Mouse (Mus musculus) liver, embryonic 14.5 days (tissue): ENCODE data around the gene Ppp2r5c. TPM values are rescaled to one million over a fixed set of nuclear protein-coding genes. Genes with fewer than 3 reads are reported as not detected.
A peak's percentile ranks its signal among the peaks of the same experiment; 100 is the strongest.

Experiments
- ATAC-seq: fragments of 200-750 bp; cut with Nextera tagmentation; 2 replicates; pipeline ENCODE4 v1.8.0; 2017; ENCODE audit warnings: moderate number of reproducible peaks, mild to moderate bottlenecking, moderate library complexity; ENCODE audit not compliant: insufficient read depth
- DNase-seq, 3 experiments: peaks; one replicate each; pipeline ENCODE4 v3.0.0-alpha.2; 2012 to 2013; ENCODE audit warnings: low read depth in 3 of 3, low spot score in 3 of 3
- H3K27ac ChIP-seq: fragments of 300-500 bp; sonication (generic); 2 replicates; pipeline ENCODE4 v1.5.1; 2014; ENCODE audit warnings: moderate library complexity, mild to moderate bottlenecking, control low read depth, inconsistent platforms
- H3K27me3 ChIP-seq: fragments of 300-500 bp; sonication (generic); 2 replicates; pipeline ENCODE4 v1.6.1; 2014; ENCODE audit warnings: mild to moderate bottlenecking, low read length, moderate library complexity; ENCODE audit not compliant: control insufficient read depth, insufficient read depth
- H3K36me3 ChIP-seq: fragments of 300-500 bp; sonication (generic); replicated peaks from 2 replicates; pipeline ENCODE4 v1.6.1; 2014; ENCODE audit warnings: low read depth; ENCODE audit not compliant: control insufficient read depth, insufficient read depth
- H3K4me1 ChIP-seq, 2 experiments: fragments of 200-500 bp in 1 of 2; fragments of 300-500 bp in 1 of 2; sonication (generic) in 1 of 2; replicated peaks; 2 replicates each; pipeline ENCODE4 v1.6.1; 2012 to 2014; ENCODE audit warnings: antibody characterized with exemption in 1 of 2, inconsistent platforms in 1 of 2, low read length in 1 of 2; ENCODE audit not compliant: control insufficient read depth in 2 of 2, insufficient read depth in 2 of 2
- H3K4me2 ChIP-seq: fragments of 300-500 bp; sonication (generic); 2 replicates; pipeline ENCODE4 v1.6.1; 2014; ENCODE audit warnings: low read depth, mild to moderate bottlenecking, control low read depth, moderate library complexity
- H3K4me3 ChIP-seq, 2 experiments: fragments of 200-500 bp in 1 of 2; fragments of 300-500 bp in 1 of 2; sonication (generic) in 1 of 2; 2 replicates each; pipeline ENCODE4 v1.5.1; 2012 to 2014; ENCODE audit warnings: low read depth in 2 of 2, low read length in 2 of 2, mild to moderate bottlenecking in 2 of 2, control low read depth in 1 of 2, inconsistent platforms in 1 of 2, moderate library complexity in 1 of 2; ENCODE audit not compliant: insufficient read depth in 1 of 2
- H3K9ac ChIP-seq: fragments of 300-500 bp; sonication (generic); replicated peaks from 2 replicates; pipeline ENCODE4 v1.6.1; 2014; ENCODE audit warnings: mild to moderate bottlenecking, control low read depth, moderate library complexity
- H3K9me3 ChIP-seq: fragments of 300-500 bp; sonication (generic); 2 replicates; pipeline ENCODE4 v1.6.1; 2016; ENCODE audit warnings: low read length, mixed read lengths; ENCODE audit not compliant: control insufficient read depth
- CTCF ChIP-seq: IDR thresholded peaks from 2 replicates; pipeline ENCODE4 v1.5.1; 2016; ENCODE audit warnings: antibody characterized with exemption, low read depth, control low read depth
- EP300 ChIP-seq: IDR thresholded peaks from 2 replicates; pipeline ENCODE4 v1.6.1; 2016; ENCODE audit warnings: antibody characterized with exemption, low read depth
- WGBS: fragments of 180-500 bp; shearing (Covaris S2); extraction: QIAGEN DNeasy Blood & Tissue Kit; methylation state at CpG from one replicate; pipeline ENCODE4 v1.1.7; 2014; ENCODE audit not compliant: insufficient replicate concordance; 5-methylcytosine and 5-hydroxymethylcytosine counted together
- polyA plus RNA-seq, 2 experiments: library from polyadenylated mRNA; depleted of rRNA in 1 of 2; stranded (reverse) in 1 of 2; unstranded in 1 of 2; fragments of >200 nt; fragmentation: Nextera tagmentation in 1 of 2; extraction: Ambion mirVana in 1 of 2; gene quantifications; 2 replicates each; pipeline versions ENCODE4 v1.2.1 to v1.2.3; 2012 to 2014

The Ppp2r5c gene
- polyA plus RNA-seq, 2 experiments: 22.6 to 70.8 TPM

DNA sequence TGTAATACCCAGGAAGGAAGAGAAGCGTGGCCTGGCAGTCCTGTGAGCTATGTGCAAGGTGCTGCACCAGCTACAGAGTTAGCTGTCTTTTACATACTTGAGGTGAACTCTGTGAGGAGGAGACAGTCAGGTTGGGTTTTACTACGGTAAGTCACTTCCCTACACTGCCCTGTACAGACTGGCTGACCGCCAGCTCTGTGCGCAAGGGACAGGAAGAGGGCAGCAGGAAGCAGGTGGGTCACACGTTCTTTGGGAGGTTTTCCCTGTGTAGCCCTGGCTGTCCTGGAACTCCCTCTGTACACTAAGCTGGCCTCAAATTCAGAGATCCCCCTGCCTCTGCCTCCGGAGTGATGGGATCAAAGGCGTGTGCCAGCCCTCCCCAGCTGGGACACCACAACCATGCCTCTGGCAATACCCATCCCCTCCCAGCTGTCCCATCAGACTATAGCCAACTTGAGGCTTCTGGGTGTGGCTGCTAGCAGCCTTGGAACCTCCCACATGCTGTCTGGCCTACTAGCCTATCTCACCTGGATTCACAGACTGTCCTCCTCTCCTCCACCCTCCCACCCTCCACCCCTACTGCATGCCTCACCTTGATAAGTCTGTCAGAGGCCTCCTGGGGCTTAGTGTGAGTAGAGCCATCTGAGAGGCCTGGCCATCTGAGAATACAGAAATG, 102.7 kb downstream of the Ppp2r5c start:
- no peak overlapping the region for H3K27ac ChIP-seq
- H3K9ac ChIP-seq: no peak overlapping the region
- ATAC-seq (peak; percentile 87), DNase-seq (peak; percentile 30 to 50 (median 43))
- TF ChIP-seq EP300: no peak; the same call in 1 of the 2 replicates
- no peak for TF ChIP-seq CTCF
- H3K36me3 ChIP-seq: peaks cover 22% of the 10 kb centered on the region; the same call in 1 of the 2 replicates
- no peak overlapping the region for H3K4me3 ChIP-seq
- 70% methylated on average over 7 of the region's 7 CpGs for WGBS
- no peaks in the 10 kb centered on the region for H3K27me3 ChIP-seq
- no peaks in the 10 kb centered on the region for H3K9me3 ChIP-seq
- H3K4me1 ChIP-seq: peaks cover 0 to 22% of the 10 kb centered on the region in 2 experiments; a peak in 3 of 4 replicates
- H3K4me2 ChIP-seq: no peak overlapping the region; the same call in 1 of the 2 replicates

GRCm38 (mm10) chr12:110550364-110550763, 103.4 kb downstream of the Ppp2r5c start:
- no peak overlapping the region for H3K4me3 ChIP-seq
- TF ChIP-seq CTCF (no peak), EP300 (no peak)
- 87% methylated on average over 15 of the region's 15 CpGs for WGBS
- peaks cover 29% of the 10 kb centered on the region for H3K36me3 ChIP-seq
- no peaks in the 10 kb centered on the region for H3K27me3 ChIP-seq
- H3K27ac ChIP-seq: no peak overlapping the region
- no peaks in the 10 kb centered on the region for H3K9me3 ChIP-seq
- DNase-seq (no peak), ATAC-seq (no peak)
- peaks cover 0 to 18% of the 10 kb centered on the region in 2 experiments; a peak in 3 of 4 replicates for H3K4me1 ChIP-seq
- no peak overlapping the region for H3K9ac ChIP-seq
- H3K4me2 ChIP-seq: no peak overlapping the region

DNA sequence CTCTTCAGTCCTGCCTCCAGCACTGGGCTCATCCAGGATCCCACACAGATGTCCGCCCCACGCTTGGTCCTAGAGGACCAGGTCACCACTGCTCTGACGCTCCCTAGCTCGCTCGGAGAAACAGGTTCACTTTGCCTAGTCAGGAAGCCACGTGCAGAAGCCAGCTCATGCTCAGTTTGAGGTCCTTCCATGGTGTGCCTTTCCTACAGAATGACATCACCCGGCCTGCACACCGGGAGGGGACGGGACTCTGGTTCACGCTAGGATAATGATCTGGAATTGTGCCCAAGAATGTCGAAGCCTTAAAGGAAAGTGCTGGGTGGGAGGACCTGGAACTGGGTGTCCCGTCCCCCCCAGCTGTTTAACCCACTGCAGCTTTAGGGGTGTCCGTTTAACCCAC, 105.2 kb downstream of the Ppp2r5c start:
- no peak overlapping the region for H3K9ac ChIP-seq
- no peaks in the 10 kb centered on the region for H3K9me3 ChIP-seq
- no peak overlapping the region for H3K4me2 ChIP-seq
- H3K27me3 ChIP-seq: no peaks in the 10 kb centered on the region
- WGBS: 88% methylated on average over 13 of the region's 13 CpGs
- H3K36me3 ChIP-seq: peaks cover 28% of the 10 kb centered on the region
- no peak for DNase-seq
- H3K27ac ChIP-seq: no peak overlapping the region
- ATAC-seq: no peak
- TF ChIP-seq EP300 (no peak), CTCF (no peak)
- no peak overlapping the region for H3K4me3 ChIP-seq
- H3K4me1 ChIP-seq: peaks cover 0 to 11% of the 10 kb centered on the region in 2 experiments; a peak in 2 of 4 replicates

DNA sequence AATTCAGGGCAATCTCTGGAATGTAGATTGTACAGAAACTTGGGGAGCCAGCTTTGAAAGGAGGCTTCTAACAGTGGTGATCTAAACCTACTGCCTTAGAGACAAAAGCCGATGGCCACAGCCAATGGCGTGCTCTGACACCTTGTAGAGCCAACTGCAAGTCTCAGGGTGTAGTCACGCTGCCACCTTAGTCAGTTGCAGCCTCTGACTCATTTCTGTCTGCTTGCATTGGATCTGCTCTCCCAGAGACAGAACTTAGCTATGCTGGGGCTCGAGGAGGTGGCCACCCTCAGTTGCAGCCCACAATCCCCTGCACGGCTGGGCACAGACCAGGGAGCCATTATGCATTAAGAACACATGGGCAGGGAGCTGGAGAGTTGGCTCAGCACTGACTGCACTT, 106.4 kb downstream of the Ppp2r5c start:
- Histone ChIP-seq H3K4me1 (peaks cover 0 to 11% of the 10 kb centered on the region in 2 experiments; a peak in 2 of 4 replicates), H3K36me3 (peaks cover 28% of the 10 kb centered on the region), H3K27me3 (no peaks in the 10 kb centered on the region), H3K9ac (no peak overlapping the region), H3K4me2 (no peak overlapping the region), H3K9me3 (no peaks in the 10 kb centered on the region), H3K27ac (no peak overlapping the region), H3K4me3 (no peak overlapping the region)
- no peak for DNase-seq
- ATAC-seq: no peak
- WGBS: 87% methylated on average over 5 of the region's 5 CpGs
- no peak for TF ChIP-seq EP300
- no peak for TF ChIP-seq CTCF

DNA sequence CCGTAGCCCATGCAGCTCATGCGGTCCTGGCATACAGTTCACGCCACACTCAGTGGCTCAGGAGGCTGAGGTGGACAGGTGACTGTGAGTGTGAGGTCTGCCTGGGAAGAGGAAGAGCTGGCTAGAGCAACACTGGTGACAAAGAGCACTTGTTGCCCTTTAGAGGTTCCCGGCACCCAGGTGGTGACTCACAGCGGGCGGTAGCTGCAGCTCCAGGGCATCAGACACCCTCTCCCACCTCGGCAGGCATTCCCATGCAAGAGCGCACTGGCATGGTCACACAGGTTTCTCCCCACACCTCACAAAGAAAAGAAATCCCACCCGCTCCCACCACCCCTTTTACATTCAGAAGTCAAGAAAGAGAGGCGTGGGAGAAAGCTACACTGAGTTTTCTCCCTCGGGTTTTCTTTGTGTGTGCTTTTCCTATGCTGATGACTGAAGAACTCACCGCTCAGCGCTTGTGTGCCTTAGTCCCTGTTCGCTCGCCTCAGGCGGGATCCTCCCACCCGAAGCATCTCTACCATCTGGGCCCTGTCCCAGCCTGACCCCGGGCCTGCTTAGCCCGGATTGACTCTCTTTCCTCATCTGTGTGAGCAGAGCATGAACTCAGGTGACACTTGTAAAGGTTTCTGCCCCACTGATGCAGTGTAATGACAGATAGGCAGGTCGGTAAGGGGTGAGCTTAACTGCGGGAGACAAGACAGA, 108.8 kb downstream of the Ppp2r5c start:
- WGBS: 91% methylated on average over 21 of the region's 21 CpGs
- no peak overlapping the region for H3K9ac ChIP-seq
- no peak overlapping the region for H3K4me3 ChIP-seq
- no peak overlapping the region for H3K27ac ChIP-seq
- ATAC-seq (no peak), DNase-seq (no peak)
- no peaks in the 10 kb centered on the region for H3K27me3 ChIP-seq
- H3K4me1 ChIP-seq: no peaks in the 10 kb centered on the region
- H3K9me3 ChIP-seq: no peaks in the 10 kb centered on the region
- peaks cover 30% of the 10 kb centered on the region for H3K36me3 ChIP-seq
- H3K4me2 ChIP-seq: no peak overlapping the region
- TF ChIP-seq CTCF: no peak
- no peak for TF ChIP-seq EP300
